Mouse (Mus musculus) cerebellum, adult 18-20 months (tissue): Measurements from ENCODE around the gene Zfp866.

Experiments
- DNase-seq, 2 experiments: peaks; one replicate each; pipeline ENCODE4 v3.0.0; 2021

Zfp866 gene

GRCm38 (mm10) chr8:69716403-69717231 lies 74.4 kb downstream of the Zfp866 start:
- peak; percentile 94 to 99 for DNase-seq

GRCm38 (mm10) chr8:69715366-69715765 lies 75.6 kb downstream of the Zfp866 start:
- peak; percentile 11 to 19 for DNase-seq

- DNase-seq, result no peak
Observed at GRCm38 (mm10) chr8:69713516-69713915, 77.5 kb downstream of the Zfp866 start.
